Mouse (Mus musculus): ENCODE results near the gene Myb. TPM values are rescaled to one million over a fixed set of nuclear protein-coding genes. Genes with fewer than 3 reads are reported as not detected.
A peak's percentile ranks its signal among the peaks of the same experiment; 100 is the strongest.

Gene Myb
- polyA plus RNA-seq, 1 experiment from 2014 or later = 11.3 TPM

- ATAC-seq (ENCODE audit: insufficient number of reproducible peaks, low FRiP score, low TSS enrichment, low read depth) = no peak
- no peaks in the 10 kb centered on the region for H3K4me1 ChIP-seq
- H3K36me3 ChIP-seq = no peaks in the 10 kb centered on the region
- H3K9ac ChIP-seq = no peak overlapping the region
- peaks cover 5% of the 10 kb centered on the region; the same call in 1 of the 2 replicates for H3K27me3 ChIP-seq
- no peak overlapping the region for H3K4me3 ChIP-seq (replicated peaks)
- no peak overlapping the region for H3K27ac ChIP-seq (replicated peaks)
- no peak overlapping the region for H3K4me2 ChIP-seq (replicated peaks)
- H3K9me3 ChIP-seq (replicated peaks) = no peaks in the 10 kb centered on the region
- 91% methylated on average over 6 of the region's 6 CpGs for WGBS
Measured at GRCm38 (mm10) chr10:21167842-21168241, 7.1 kb upstream of the Myb start.

- H3K9ac ChIP-seq = no peak overlapping the region
- H3K27me3 ChIP-seq = peaks cover 5% of the 10 kb centered on the region; the same call in 1 of the 2 replicates
- H3K9me3 ChIP-seq (replicated peaks) = no peaks in the 10 kb centered on the region
- H3K4me2 ChIP-seq (replicated peaks) = no peak overlapping the region
- H3K4me1 ChIP-seq = no peaks in the 10 kb centered on the region
- no peak overlapping the region for H3K4me3 ChIP-seq (replicated peaks)
- H3K27ac ChIP-seq (replicated peaks) = no peak overlapping the region
- 69% methylated on average over 5 of the region's 5 CpGs for WGBS
- H3K36me3 ChIP-seq = no peaks in the 10 kb centered on the region
- no peak for ATAC-seq (ENCODE audit: insufficient number of reproducible peaks, low FRiP score, low TSS enrichment, low read depth)
Measured at GRCm38 (mm10) chr10:21167165-21167564, 6.4 kb upstream of the Myb start.

GRCm38 (mm10) chr10:21165411-21165810 is 4.6 kb upstream of the Myb start:
- peaks cover 8% of the 10 kb centered on the region for H3K27me3 ChIP-seq
- no peaks in the 10 kb centered on the region for H3K36me3 ChIP-seq
- H3K4me3 ChIP-seq (replicated peaks) = no peak overlapping the region
- H3K27ac ChIP-seq (replicated peaks) = no peak overlapping the region
- H3K9ac ChIP-seq = no peak overlapping the region
- no peaks in the 10 kb centered on the region for H3K9me3 ChIP-seq (replicated peaks)
- H3K4me2 ChIP-seq (replicated peaks) = no peak overlapping the region
- no peak for ATAC-seq (ENCODE audit: insufficient number of reproducible peaks, low FRiP score, low TSS enrichment, low read depth)
- 81% methylated on average over 4 of the region's 4 CpGs for WGBS
- H3K4me1 ChIP-seq = peaks cover 6% of the 10 kb centered on the region

- Histone ChIP-seq H3K9ac (no peak overlapping the region), H3K27ac (replicated peaks) (no peak overlapping the region), H3K4me3 (replicated peaks) (no peak overlapping the region), H3K27me3 (peaks cover 24% of the 10 kb centered on the region), H3K9me3 (replicated peaks) (no peaks in the 10 kb centered on the region), H3K4me2 (replicated peaks) (no peak overlapping the region), H3K4me1 (peaks cover 29% of the 10 kb centered on the region), H3K36me3 (no peaks in the 10 kb centered on the region)
- 38% methylated on average over 3 of the region's 3 CpGs for WGBS
- ATAC-seq (ENCODE audit: insufficient number of reproducible peaks, low FRiP score, low TSS enrichment, low read depth) = no peak
Measured at GRCm38 (mm10) chr10:21162124-21162523, 1.3 kb upstream of the Myb start.

GRCm38 (mm10) chr10:21161359-21162094 is 743 bp upstream of the Myb start:
- Histone ChIP-seq H3K4me1 (peaks cover 29% of the 10 kb centered on the region), H3K27me3 (peaks cover 24% of the 10 kb centered on the region), H3K9me3 (replicated peaks) (no peaks in the 10 kb centered on the region), H3K27ac (replicated peaks) (no peak overlapping the region), H3K4me3 (replicated peaks) (peak overlapping the region; percentile 65), H3K36me3 (no peaks in the 10 kb centered on the region), H3K4me2 (replicated peaks) (peak overlapping the region; percentile 100), H3K9ac (peak overlapping the region; percentile 62)
- ATAC-seq (ENCODE audit: insufficient number of reproducible peaks, low FRiP score, low TSS enrichment, low read depth) = peak; percentile 25; the same call in 1 of the 2 replicates
- 2% methylated on average over 20 of the region's 20 CpGs for WGBS

GRCm38 (mm10) chr10:21159697-21160394 is 938 bp downstream of the Myb start:
- peak; percentile 55; the same call in 1 of the 2 replicates for ATAC-seq (ENCODE audit: insufficient number of reproducible peaks, low FRiP score, low TSS enrichment, low read depth)
- H3K27ac ChIP-seq (replicated peaks) = no peak overlapping the region
- H3K36me3 ChIP-seq = no peaks in the 10 kb centered on the region
- peak overlapping the region; percentile 100 for H3K4me2 ChIP-seq (replicated peaks)
- no peaks in the 10 kb centered on the region for H3K9me3 ChIP-seq (replicated peaks)
- under 1% methylated on average over 44 of the region's 44 CpGs for WGBS
- peak overlapping the region; percentile 65 for H3K4me3 ChIP-seq (replicated peaks)
- H3K4me1 ChIP-seq = peaks cover 29% of the 10 kb centered on the region
- H3K27me3 ChIP-seq = peaks cover 24% of the 10 kb centered on the region
- H3K9ac ChIP-seq = peak overlapping the region; percentile 62

GRCm38 (mm10) chr10:21158918-21159443 is 1.8 kb downstream of the Myb start:
- H3K36me3 ChIP-seq = no peaks in the 10 kb centered on the region
- WGBS = under 1% methylated on average over 35 of the region's 35 CpGs
- no peak overlapping the region for H3K27ac ChIP-seq (replicated peaks)
- H3K4me1 ChIP-seq = peaks cover 29% of the 10 kb centered on the region
- peak; percentile 52 for ATAC-seq (ENCODE audit: insufficient number of reproducible peaks, low FRiP score, low TSS enrichment, low read depth)
- H3K4me2 ChIP-seq (replicated peaks) = peak overlapping the region; percentile 100
- peaks cover 23% of the 10 kb centered on the region for H3K27me3 ChIP-seq
- peak overlapping the region; percentile 65 for H3K4me3 ChIP-seq (replicated peaks)
- no peaks in the 10 kb centered on the region for H3K9me3 ChIP-seq (replicated peaks)
- H3K9ac ChIP-seq = no peak overlapping the region

- H3K4me3 ChIP-seq (replicated peaks) = peak overlapping the region; percentile 65
- H3K4me1 ChIP-seq = peaks cover 29% of the 10 kb centered on the region
- peaks cover 18% of the 10 kb centered on the region for H3K27me3 ChIP-seq
- H3K9ac ChIP-seq = no peak overlapping the region
- WGBS = 3% methylated on average over 19 of the region's 19 CpGs
- no peaks in the 10 kb centered on the region for H3K9me3 ChIP-seq (replicated peaks)
- H3K27ac ChIP-seq (replicated peaks) = no peak overlapping the region
- no peaks in the 10 kb centered on the region for H3K36me3 ChIP-seq
- H3K4me2 ChIP-seq (replicated peaks) = peak overlapping the region; percentile 100
- no peak for ATAC-seq (ENCODE audit: insufficient number of reproducible peaks, low FRiP score, low TSS enrichment, low read depth)
Measured at GRCm38 (mm10) chr10:21158111-21158917, 2.5 kb downstream of the Myb start.

GRCm38 (mm10) chr10:21156953-21157499 is 3.8 kb downstream of the Myb start:
- Histone ChIP-seq H3K4me1 (peaks cover 29% of the 10 kb centered on the region), H3K4me3 (replicated peaks) (no peak overlapping the region), H3K4me2 (replicated peaks) (no peak overlapping the region), H3K9ac (no peak overlapping the region), H3K27ac (replicated peaks) (no peak overlapping the region), H3K36me3 (no peaks in the 10 kb centered on the region), H3K27me3 (peaks cover 18% of the 10 kb centered on the region), H3K9me3 (replicated peaks) (no peaks in the 10 kb centered on the region)
- ATAC-seq (ENCODE audit: insufficient number of reproducible peaks, low FRiP score, low TSS enrichment, low read depth) = no peak
- 81% methylated on average over 5 of the region's 5 CpGs for WGBS

GRCm38 (mm10) chr10:21156416-21156815 is 4.4 kb downstream of the Myb start:
- Histone ChIP-seq H3K4me1 (peaks cover 27% of the 10 kb centered on the region), H3K27ac (replicated peaks) (no peak overlapping the region), H3K9ac (no peak overlapping the region), H3K36me3 (no peaks in the 10 kb centered on the region), H3K4me2 (replicated peaks) (no peak overlapping the region), H3K4me3 (replicated peaks) (no peak overlapping the region), H3K27me3 (peaks cover 16% of the 10 kb centered on the region), H3K9me3 (replicated peaks) (no peaks in the 10 kb centered on the region)
- 86% methylated on average over 3 of the region's 3 CpGs for WGBS
- ATAC-seq (ENCODE audit: insufficient number of reproducible peaks, low FRiP score, low TSS enrichment, low read depth) = no peak

Data from embryonic facial prominence, embryonic 15.5 days (tissue).